Mouse (Mus musculus) midbrain, embryonic 15.5 days (tissue): ENCODE results near the gene Itpr1. TPM values are rescaled to one million over a fixed set of nuclear protein-coding genes. Genes with fewer than 3 reads are reported as not detected.

ENCODE experiments used
- ATAC-seq: fragments of 200-750 bp; cut with Nextera tagmentation; replicated peaks from 2 replicates; pipeline ENCODE4 v1.8.0; 2017; ENCODE audit warnings: moderate TSS enrichment
- H3K27ac ChIP-seq: fragments of 300-500 bp; sonication (generic); 2 replicates; pipeline ENCODE4 v1.5.1; 2015; ENCODE audit warnings: mild to moderate bottlenecking, inconsistent platforms
- H3K27me3 ChIP-seq: fragments of 300-500 bp; sonication (generic); replicated peaks from 2 replicates; pipeline ENCODE4 v1.6.1; 2015; ENCODE audit warnings: inconsistent platforms
- H3K36me3 ChIP-seq: fragments of 300-500 bp; sonication (generic); replicated peaks from 2 replicates; pipeline ENCODE4 v1.6.1; 2015; ENCODE audit warnings: inconsistent platforms
- H3K4me1 ChIP-seq: fragments of 300-500 bp; sonication (generic); 2 replicates; pipeline ENCODE4 v1.6.1; 2015; ENCODE audit warnings: inconsistent platforms
- H3K4me2 ChIP-seq: fragments of 300-500 bp; sonication (generic); 2 replicates; pipeline ENCODE4 v1.6.1; 2015; ENCODE audit warnings: inconsistent platforms, mild to moderate bottlenecking, moderate library complexity
- H3K4me3 ChIP-seq: fragments of 300-500 bp; sonication (generic); 2 replicates; pipeline ENCODE4 v1.5.1; 2015; ENCODE audit warnings: mild to moderate bottlenecking, inconsistent platforms
- H3K9ac ChIP-seq: fragments of 300-500 bp; sonication (generic); 2 replicates; pipeline ENCODE4 v1.6.1; 2015; ENCODE audit warnings: mild to moderate bottlenecking, inconsistent platforms
- H3K9me3 ChIP-seq: fragments of 300-500 bp; sonication (generic); 2 replicates; pipeline ENCODE4 v1.6.1; 2016; ENCODE audit warnings: inconsistent platforms
- WGBS: fragments of 180-500 bp; shearing (Covaris S2); methylation state at CpG from one replicate; pipeline ENCODE4 v1.1.7; 2015; ENCODE audit warnings: mixed read lengths; 5-methylcytosine and 5-hydroxymethylcytosine counted together
- polyA plus RNA-seq: library from polyadenylated mRNA; unstranded; fragments of >200 nt; fragmentation: Nextera tagmentation; extraction: Ambion mirVana; gene quantifications from 2 replicates; pipeline ENCODE4 v1.2.1, GENCODE M21; 2015

Itpr1 gene
- polyA plus RNA-seq, 1 experiment from 2014 or later, result 4.7 TPM

DNA sequence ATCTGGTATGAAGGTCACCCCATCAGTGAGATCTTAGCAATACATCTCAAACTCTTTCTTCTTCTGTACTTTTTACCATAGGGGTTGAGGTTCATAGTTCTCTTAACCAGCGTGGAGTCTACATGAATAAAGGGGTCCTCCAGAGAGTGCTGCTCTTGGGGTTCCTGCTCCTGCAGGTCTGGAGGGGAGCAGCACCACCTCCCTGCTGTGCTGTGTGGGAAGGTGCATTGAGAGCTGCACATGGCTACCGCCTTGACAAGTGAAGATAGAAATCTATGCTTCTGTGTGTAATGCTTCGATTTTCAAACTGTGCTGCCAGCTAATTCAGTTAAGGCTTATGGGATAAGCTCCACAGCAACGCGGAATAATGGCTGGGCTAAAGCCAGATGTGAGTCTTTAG is 130.1 kb downstream of the Itpr1 start:
- no peak for ATAC-seq
- Histone ChIP-seq H3K27ac (no peak overlapping the region), H3K9me3 (no peaks in the 10 kb centered on the region), H3K4me1 (no peaks in the 10 kb centered on the region), H3K36me3 (no peaks in the 10 kb centered on the region), H3K9ac (no peak overlapping the region), H3K4me2 (no peak overlapping the region), H3K27me3 (no peaks in the 10 kb centered on the region), H3K4me3 (no peak overlapping the region)
- WGBS, result 69% methylated on average over 5 of the region's 5 CpGs

DNA sequence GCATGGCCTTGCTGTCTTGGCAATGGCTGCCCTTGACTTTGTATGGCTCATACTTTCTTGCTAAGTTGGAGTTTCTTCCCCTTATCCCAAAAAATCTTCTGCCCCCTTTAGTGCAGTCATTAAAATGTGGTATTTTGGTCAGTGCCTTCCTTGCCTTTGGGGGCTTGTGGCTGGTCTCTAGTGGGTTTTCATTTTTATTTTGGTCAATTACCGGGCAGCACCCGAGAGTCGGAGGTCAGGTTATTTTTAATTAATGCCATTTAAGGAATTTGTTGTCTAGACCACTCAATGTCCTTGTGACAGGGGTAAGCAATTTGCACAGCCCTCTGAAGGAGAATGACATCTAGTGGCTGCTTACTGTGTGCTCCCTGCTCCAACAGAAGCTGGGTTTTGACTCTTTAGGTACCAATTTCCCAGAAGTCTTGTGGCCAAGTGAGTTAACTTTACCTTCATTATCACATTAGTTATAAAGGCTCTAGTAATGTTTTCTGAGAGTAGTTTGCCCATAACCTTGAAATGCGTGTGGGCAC is 130.9 kb downstream of the Itpr1 start:
- no peaks in the 10 kb centered on the region for H3K9me3 ChIP-seq
- no peak overlapping the region for H3K27ac ChIP-seq
- no peaks in the 10 kb centered on the region for H3K27me3 ChIP-seq
- no peak overlapping the region for H3K4me3 ChIP-seq
- no peak for ATAC-seq
- no peak overlapping the region for H3K9ac ChIP-seq
- no peaks in the 10 kb centered on the region for H3K4me1 ChIP-seq
- no peak overlapping the region for H3K4me2 ChIP-seq
- no peaks in the 10 kb centered on the region for H3K36me3 ChIP-seq
- WGBS, result 79% methylated on average over 4 of the region's 4 CpGs

DNA sequence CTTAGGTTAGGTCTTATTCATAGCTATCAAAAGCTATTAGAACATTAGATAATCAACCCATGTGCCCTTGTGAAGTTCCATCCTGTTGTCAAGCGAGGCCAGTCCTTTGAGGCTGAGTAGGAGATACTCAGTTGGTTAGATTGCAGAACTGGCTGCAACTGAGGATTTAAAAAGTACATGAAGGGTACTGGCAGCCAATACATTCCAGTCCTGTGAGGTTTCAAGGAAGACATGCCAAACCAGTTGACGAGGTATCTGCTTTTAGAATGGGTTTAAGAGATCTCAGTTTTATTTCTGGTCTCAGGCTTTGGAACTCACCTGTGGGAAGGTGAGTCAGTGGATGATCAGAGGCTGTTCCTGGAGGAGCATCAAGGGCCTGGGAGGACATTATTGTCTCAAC is 137.9 kb downstream of the Itpr1 start:
- no peak overlapping the region for H3K4me3 ChIP-seq
- H3K27me3 ChIP-seq, result no peaks in the 10 kb centered on the region
- H3K36me3 ChIP-seq, result no peaks in the 10 kb centered on the region
- no peaks in the 10 kb centered on the region for H3K9me3 ChIP-seq
- ATAC-seq, result no peak
- H3K4me1 ChIP-seq, result 0 out of 2 replicates have a peak, but pooled peaks cover 6% of the 10 kb centered on the region
- no peak overlapping the region for H3K9ac ChIP-seq
- H3K4me2 ChIP-seq, result no peak overlapping the region
- no peak overlapping the region for H3K27ac ChIP-seq
- WGBS, result 96% methylated on average over 2 of the region's 2 CpGs

DNA sequence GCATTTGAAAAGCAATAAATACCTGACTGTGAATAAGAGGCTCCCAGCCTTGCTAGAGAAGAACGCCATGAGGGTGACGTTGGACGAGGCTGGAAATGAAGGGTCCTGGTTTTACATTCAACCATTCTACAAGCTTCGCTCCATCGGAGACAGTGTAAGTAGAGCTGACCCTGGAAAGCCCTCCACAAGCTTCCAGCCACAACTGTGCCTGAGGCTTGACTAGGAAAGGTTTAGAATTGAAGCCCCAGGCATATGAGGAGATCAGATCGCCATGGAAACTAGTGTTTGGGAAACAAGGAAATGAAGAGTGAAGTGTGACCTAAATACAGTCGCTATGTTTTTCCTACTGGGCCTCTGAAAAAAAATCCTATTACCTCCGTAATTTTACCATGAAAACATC is 139.1 kb downstream of the Itpr1 start:
- Histone ChIP-seq H3K27me3 (no peaks in the 10 kb centered on the region), H3K27ac (peak overlapping the region; percentile 65), H3K9ac (no peak overlapping the region), H3K4me2 (no peak overlapping the region), H3K36me3 (no peaks in the 10 kb centered on the region), H3K4me1 (0 out of 2 replicates have a peak, but pooled peaks cover 6% of the 10 kb centered on the region), H3K9me3 (no peaks in the 10 kb centered on the region), H3K4me3 (no peak overlapping the region)
- WGBS, result 51% methylated on average over 8 of the region's 8 CpGs
- peak; percentile 80 for ATAC-seq

DNA sequence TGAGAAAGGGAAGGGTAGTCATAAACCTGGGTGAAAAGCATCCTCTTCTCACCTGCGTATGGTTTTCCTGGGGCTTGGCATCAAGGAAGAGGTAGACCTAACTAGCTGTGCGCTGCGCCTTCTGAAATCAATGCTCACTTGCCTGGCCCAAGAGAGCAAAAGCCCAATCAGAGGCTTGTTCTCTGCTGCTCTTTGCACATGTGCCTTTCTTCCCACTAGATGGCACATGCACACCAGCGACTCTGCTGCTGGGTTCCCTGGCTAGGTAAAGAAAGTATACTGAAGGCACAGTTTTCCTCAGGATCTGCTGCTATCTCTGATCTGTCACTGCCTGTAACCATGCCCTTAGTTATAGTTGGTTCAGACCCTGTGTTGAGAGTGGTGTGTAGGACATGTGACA is 154.5 kb downstream of the Itpr1 start:
- no peak for ATAC-seq
- Histone ChIP-seq H3K4me3 (no peak overlapping the region), H3K27me3 (no peaks in the 10 kb centered on the region), H3K4me1 (no peaks in the 10 kb centered on the region), H3K27ac (no peak overlapping the region), H3K9ac (no peak overlapping the region), H3K9me3 (no peaks in the 10 kb centered on the region), H3K4me2 (no peak overlapping the region), H3K36me3 (no peaks in the 10 kb centered on the region)
- WGBS, result 81% methylated on average over 4 of the region's 4 CpGs

DNA sequence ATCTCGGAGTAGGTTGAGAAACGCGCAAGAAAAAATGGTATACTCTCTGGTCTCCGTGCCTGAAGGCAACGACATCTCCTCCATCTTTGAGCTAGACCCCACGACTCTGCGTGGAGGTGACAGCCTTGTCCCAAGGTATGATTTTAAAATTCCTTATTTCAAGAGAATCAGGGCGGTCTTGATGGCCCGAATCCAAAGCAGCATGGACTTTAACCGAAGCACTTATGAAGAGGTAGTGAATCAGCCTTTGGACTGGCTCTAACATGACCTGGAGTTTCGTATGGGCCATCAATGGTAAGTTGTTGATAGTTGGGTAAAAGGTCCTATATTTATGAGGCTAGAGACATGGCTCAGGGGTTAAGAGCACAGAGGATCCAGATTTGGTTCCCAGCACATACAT is 156.1 kb downstream of the Itpr1 start:
- Histone ChIP-seq H3K9me3 (no peaks in the 10 kb centered on the region), H3K4me3 (no peak overlapping the region), H3K4me2 (no peak overlapping the region), H3K4me1 (no peaks in the 10 kb centered on the region), H3K9ac (no peak overlapping the region), H3K27me3 (no peaks in the 10 kb centered on the region), H3K36me3 (no peaks in the 10 kb centered on the region), H3K27ac (no peak overlapping the region)
- no peak for ATAC-seq
- WGBS, result 96% methylated on average over 11 of the region's 11 CpGs

DNA sequence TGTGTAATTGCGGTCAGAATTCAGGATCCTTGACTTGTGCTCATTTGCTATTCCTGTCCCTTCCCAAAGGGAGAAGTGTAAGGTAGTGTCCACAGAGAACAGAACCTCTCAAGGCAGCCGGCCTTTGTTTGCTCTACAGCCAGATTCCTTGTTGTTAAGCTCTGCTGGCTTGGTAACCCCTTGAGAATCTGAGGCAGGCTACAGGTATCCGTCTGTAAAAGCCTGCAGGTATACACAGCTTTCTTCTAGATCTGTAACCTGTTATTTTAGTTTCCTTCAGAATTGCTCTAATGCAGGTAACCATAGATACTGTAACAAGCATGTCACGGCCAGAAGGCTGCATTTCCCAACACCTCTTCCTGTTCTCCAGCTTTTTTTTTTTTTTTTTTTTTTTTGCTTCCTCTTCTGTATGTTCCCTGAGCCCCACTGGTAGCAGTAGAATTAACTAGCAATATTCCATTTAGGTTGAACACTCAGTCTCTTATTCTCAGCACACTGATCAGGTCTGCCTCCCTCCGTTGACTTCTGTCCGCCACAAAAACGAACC is 158.5 kb downstream of the Itpr1 start:
- Histone ChIP-seq H3K27me3 (no peaks in the 10 kb centered on the region), H3K9me3 (no peaks in the 10 kb centered on the region), H3K4me3 (no peak overlapping the region), H3K9ac (no peak overlapping the region), H3K27ac (no peak overlapping the region), H3K36me3 (no peaks in the 10 kb centered on the region), H3K4me1 (no peaks in the 10 kb centered on the region), H3K4me2 (no peak overlapping the region)
- 93% methylated on average over 7 of the region's 7 CpGs for WGBS
- ATAC-seq, result no peak

DNA sequence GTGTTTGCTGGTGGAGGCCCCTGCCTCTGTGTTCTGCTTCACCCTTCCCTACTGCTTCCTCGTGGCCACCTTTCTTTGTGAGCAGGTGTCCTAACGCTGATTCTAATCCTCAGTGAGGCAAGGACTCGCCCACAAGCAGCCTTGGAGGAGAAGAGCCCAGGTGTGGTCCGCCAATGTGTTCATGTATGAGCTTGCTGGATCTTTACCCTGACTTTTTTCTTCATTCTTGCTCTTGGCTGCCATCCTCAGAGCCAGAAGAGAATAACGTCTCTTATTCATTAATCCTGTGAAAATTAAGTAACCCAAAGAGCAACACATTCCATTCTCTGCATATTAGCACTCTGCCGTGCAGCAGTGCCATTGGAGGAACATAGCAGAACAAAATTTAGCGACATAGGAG is 161.1 kb downstream of the Itpr1 start:
- WGBS, result 72% methylated on average over 7 of the region's 7 CpGs
- ATAC-seq, result no peak
- no peaks in the 10 kb centered on the region for H3K27me3 ChIP-seq

DNA sequence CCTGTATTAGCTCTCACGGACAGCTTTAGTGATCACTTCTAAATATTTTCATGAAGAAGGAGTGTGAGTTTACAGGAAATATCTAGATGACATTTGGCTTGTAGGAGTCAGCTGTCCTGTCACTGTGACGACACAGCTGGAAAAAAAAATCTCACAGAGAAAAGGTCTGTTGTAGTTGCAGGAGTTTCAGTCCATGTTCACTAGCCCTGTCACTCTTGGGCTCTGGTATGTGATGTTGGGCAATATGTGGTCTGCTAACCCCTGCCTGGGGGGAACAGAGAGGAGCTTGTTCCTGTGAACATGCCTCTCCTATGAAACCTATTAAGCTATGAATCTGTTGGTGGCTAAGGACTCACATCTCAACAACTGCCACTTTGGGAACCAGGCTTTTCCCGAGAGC is 166.1 kb downstream of the Itpr1 start:
- no peaks in the 10 kb centered on the region for H3K4me1 ChIP-seq
- 92% methylated on average over 3 of the region's 3 CpGs for WGBS

More for the DNA sequence above, 161.1 kb downstream of the Itpr1 start:
- no peak overlapping the region for H3K27ac ChIP-seq
- H3K9ac ChIP-seq, result no peak overlapping the region
- no peak overlapping the region for H3K4me2 ChIP-seq
- H3K4me1 ChIP-seq, result no peaks in the 10 kb centered on the region
- no peaks in the 10 kb centered on the region for H3K36me3 ChIP-seq
- H3K9me3 ChIP-seq, result no peaks in the 10 kb centered on the region
- no peak overlapping the region for H3K4me3 ChIP-seq

DNA sequence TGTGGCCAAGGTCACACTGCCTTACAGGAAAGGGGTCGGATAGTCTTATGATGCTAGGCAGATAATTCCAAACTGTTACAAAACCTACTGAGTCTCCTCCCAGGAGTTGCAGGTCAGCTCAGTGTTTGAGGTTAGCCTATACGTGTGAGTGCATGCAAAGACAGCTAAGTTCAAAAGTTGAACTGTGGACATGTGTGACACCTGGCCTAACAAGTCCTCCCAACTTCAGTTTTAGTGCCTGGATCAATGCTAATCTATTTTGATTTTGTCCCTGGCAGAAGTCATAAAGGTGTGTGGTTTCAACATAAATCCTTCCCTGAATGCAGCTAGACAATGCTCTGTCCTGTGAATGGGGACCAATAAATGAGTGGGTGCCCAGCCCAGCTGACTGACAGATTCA is 167.3 kb downstream of the Itpr1 start:
- Histone ChIP-seq H3K27me3 (no peaks in the 10 kb centered on the region), H3K27ac (no peak overlapping the region), H3K36me3 (no peaks in the 10 kb centered on the region), H3K4me1 (no peaks in the 10 kb centered on the region), H3K9me3 (no peaks in the 10 kb centered on the region), H3K4me3 (no peak overlapping the region), H3K9ac (no peak overlapping the region), H3K4me2 (no peak overlapping the region)
- no peak for ATAC-seq
- 90% methylated on average over 2 of the region's 2 CpGs for WGBS

More for the DNA sequence above, 166.1 kb downstream of the Itpr1 start:
- Histone ChIP-seq H3K9me3 (no peaks in the 10 kb centered on the region), H3K4me2 (no peak overlapping the region), H3K9ac (no peak overlapping the region), H3K27me3 (no peaks in the 10 kb centered on the region), H3K36me3 (no peaks in the 10 kb centered on the region), H3K4me3 (no peak overlapping the region), H3K27ac (no peak overlapping the region)
- no peak for ATAC-seq

DNA sequence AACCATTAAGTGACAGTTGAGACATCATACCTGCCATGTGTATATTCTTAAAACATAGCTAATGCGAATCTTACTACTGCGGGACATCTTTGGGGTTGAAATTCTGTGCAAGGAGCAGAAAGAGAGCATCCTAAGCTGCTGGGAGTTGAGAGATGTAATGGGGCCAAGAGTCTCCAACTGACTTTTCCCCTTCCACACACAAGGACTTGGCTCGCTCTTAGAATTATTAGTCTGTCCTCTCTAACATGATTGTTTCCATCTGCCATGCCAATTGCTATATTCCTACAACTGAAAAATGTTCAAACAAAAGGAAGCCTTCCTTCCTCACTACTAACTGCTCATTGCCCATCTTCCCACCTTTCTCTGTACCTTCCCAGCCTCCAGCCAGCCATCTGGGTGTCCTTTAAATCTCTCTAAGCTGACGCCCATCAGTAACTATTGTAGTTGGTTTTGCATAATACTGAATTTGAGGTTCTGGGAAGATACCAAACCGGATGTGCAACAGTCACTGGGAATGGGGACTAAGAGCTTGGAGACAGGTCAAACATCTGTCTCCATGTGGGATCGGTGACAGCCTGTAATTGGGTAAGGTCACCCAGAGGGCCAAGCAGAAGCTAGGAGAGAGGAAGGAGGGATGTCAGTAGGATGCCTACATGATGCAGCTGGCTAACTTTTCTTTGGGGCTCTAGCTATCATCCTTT is 177.9 kb downstream of the Itpr1 start:
- no peak overlapping the region for H3K9ac ChIP-seq
- H3K27me3 ChIP-seq, result no peaks in the 10 kb centered on the region
- no peak overlapping the region for H3K27ac ChIP-seq
- H3K4me1 ChIP-seq, result no peaks in the 10 kb centered on the region
- no peak overlapping the region for H3K4me3 ChIP-seq
- ATAC-seq, result no peak
- H3K36me3 ChIP-seq, result no peaks in the 10 kb centered on the region
- 90% methylated on average over 6 of the region's 6 CpGs for WGBS
- H3K9me3 ChIP-seq, result no peaks in the 10 kb centered on the region
- H3K4me2 ChIP-seq, result no peak overlapping the region

DNA sequence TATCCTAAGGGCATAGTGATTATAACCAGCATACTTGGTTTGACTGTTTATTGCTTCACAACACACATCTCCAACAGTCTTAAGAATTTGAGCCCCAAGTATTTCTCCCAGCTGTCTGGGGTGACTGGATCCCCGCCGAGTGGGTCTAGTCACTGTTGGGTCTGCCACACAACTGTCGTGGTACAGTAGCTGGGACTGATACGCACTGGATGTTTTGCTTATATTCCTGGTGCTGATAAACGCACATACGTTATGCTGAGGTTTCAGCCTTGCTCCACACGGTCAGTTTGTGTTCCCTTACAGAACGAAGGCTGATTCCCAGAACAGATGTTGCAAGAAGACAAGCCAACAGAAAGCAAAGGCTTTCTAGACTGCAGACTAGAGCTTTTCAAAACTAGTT is 180.2 kb downstream of the Itpr1 start:
- Histone ChIP-seq H3K4me1 (no peaks in the 10 kb centered on the region), H3K9me3 (no peaks in the 10 kb centered on the region), H3K4me2 (no peak overlapping the region), H3K36me3 (no peaks in the 10 kb centered on the region), H3K4me3 (no peak overlapping the region), H3K9ac (no peak overlapping the region), H3K27ac (no peak overlapping the region), H3K27me3 (no peaks in the 10 kb centered on the region)
- 95% methylated on average over 8 of the region's 8 CpGs for whole genome bisulfite sequencing
- no peak for ATAC-seq

DNA sequence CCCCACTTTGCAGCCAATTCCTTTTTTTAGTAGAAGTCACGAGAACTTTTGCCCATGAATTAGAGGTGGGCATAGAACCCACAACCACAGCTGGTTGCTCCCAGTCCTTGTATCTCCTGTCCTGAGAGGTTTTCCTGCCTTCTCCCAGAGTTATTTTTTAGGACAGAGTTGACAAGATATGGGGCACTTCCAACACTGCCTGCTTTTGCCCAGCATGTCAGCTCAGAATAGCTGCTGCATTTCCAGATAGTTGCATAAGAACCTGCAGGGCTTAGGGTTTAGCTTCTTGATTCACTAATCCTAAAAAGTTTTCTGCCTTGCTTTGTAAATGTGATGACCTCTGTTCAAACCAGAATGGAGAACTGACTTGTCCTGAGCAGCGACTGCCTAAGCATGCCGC is 185.1 kb downstream of the Itpr1 start:
- Histone ChIP-seq H3K36me3 (no peaks in the 10 kb centered on the region), H3K9ac (no peak overlapping the region), H3K9me3 (no peaks in the 10 kb centered on the region), H3K4me3 (no peak overlapping the region), H3K27ac (no peak overlapping the region), H3K27me3 (no peaks in the 10 kb centered on the region), H3K4me2 (no peak overlapping the region), H3K4me1 (no peaks in the 10 kb centered on the region)
- 85% methylated on average over 3 of the region's 3 CpGs for WGBS
- ATAC-seq, result no peak
